Mouse (Mus musculus): Measurements from ENCODE around the gene Inpp5a. TPM values are rescaled to one million over a fixed set of nuclear protein-coding genes. Genes with fewer than 3 reads are reported as not detected.

The Inpp5a gene
- polyA plus RNA-seq, 1 experiment from 2014 or later, result 41.6 TPM

DNA sequence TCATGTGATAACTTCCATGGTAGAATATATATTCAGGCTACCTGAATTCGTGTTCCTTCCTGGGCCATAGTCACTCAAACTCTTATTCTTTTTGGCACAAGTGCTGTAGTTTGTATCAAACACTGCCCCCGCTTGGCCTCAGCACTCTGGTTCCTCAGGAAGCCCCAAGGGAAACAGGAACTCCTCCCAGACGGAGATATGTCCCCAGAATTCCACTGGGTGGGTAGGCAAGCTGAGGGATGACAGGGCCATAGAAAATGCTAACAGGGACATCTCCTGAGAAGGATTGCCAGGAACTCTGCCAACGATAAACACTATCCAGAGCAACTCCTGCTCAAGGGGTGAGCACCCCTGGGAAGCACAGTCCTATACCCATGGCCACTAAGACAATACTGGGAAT is 22.4 kb upstream of the Inpp5a start:
- 68% methylated on average over 4 of the region's 4 CpGs for WGBS
- no peak for DNase-seq (ENCODE audit: low spot score)

DNA sequence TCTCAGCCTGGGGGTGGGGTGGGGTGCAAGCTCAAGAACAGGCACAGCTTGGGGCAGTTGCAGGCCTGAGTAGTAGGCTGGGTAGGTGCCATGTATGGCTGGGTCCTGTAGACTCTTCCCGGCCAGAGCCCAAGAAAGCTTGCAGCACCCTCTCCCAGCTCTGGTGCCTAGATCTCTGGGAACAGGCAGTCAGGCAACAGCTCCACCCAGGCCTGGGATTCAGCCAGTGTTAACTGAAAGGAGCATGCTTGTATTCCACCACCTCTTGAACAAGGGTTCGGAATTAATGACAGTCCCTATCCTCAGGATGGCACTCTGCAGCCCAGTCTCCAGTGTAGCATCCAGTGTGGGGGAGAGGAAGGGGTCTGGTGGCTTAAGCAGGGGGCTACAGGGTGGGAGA is 20.7 kb upstream of the Inpp5a start:
- no peaks in the 10 kb centered on the region for H3K36me3 ChIP-seq (ENCODE audit: control insufficient read depth, insufficient read depth, low read length)
- no peak overlapping the region for H3K4me2 ChIP-seq (ENCODE audit: low read depth, low read length)
- no peak for ATAC-seq (ENCODE audit: low read depth)
- H3K27ac ChIP-seq (replicated peaks; ENCODE audit: low read depth, low read length), result peak overlapping the region; percentile 90
- no peaks in the 10 kb centered on the region for H3K27me3 ChIP-seq (replicated peaks; ENCODE audit: control insufficient read depth, insufficient read depth, low read length)
- WGBS, result 72% methylated on average over 2 of the region's 2 CpGs
- peaks cover 42% of the 10 kb centered on the region for H3K4me1 ChIP-seq (ENCODE audit: control insufficient read depth, insufficient read depth, low read length)
- DNase-seq (ENCODE audit: low spot score), result no peak
- H3K4me3 ChIP-seq (ENCODE audit: low read depth, low read length), result no peak overlapping the region
- 0 out of 2 replicates have a peak overlapping the region, but pooled peaks have one; percentile 43 for H3K9ac ChIP-seq (ENCODE audit: low read depth, low read length)
- no peaks in the 10 kb centered on the region for H3K9me3 ChIP-seq (ENCODE audit: control insufficient read depth, low read length)

More for the DNA sequence above, 22.4 kb upstream of the Inpp5a start:
- no peak overlapping the region for H3K4me3 ChIP-seq (ENCODE audit: low read depth, low read length)
- no peak overlapping the region for H3K4me2 ChIP-seq (ENCODE audit: low read depth, low read length)
- no peak for ATAC-seq (ENCODE audit: low read depth)
- H3K4me1 ChIP-seq (ENCODE audit: control insufficient read depth, insufficient read depth, low read length), result peaks cover 45% of the 10 kb centered on the region
- H3K9ac ChIP-seq (ENCODE audit: low read depth, low read length), result no peak overlapping the region
- H3K27ac ChIP-seq (replicated peaks; ENCODE audit: low read depth, low read length), result no peak overlapping the region
- no peaks in the 10 kb centered on the region for H3K36me3 ChIP-seq (ENCODE audit: control insufficient read depth, insufficient read depth, low read length)
- no peaks in the 10 kb centered on the region for H3K9me3 ChIP-seq (ENCODE audit: control insufficient read depth, low read length)
- no peaks in the 10 kb centered on the region for H3K27me3 ChIP-seq (replicated peaks; ENCODE audit: control insufficient read depth, insufficient read depth, low read length)

DNA sequence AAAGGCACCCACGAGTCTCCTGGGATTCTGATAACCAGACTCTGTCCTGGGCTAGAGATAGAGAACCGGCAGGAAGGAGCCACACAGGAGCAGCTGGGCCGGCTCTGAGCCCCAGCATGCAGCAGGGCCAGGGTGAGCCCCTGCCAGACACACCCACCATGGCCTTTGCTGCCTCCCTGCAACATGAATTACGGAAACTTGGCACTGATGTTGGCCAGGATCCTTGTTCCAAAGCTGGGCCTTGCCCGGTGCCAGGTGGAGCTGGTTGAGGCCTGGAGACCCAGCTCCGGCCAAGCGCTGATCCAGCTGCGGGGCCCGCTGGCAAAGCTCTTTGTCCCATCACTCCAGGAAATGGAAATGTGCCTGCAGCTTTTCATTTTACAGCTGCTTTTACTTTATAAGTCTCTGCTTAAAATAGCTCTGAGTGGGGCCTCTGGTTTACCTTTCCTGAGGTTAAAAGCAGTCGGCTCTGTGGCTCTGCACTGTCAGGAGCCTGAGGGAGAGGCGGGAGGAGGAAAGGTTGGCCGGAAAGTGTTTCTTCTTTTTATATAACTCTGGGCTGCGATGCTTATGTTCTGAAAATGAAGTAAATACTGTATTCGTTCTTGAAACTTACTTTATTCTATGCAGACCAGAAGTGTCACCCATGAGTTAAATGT is 20.1 kb upstream of the Inpp5a start:
- Histone ChIP-seq H3K9me3 (ENCODE audit: control insufficient read depth, low read length) (no peaks in the 10 kb centered on the region), H3K27me3 (replicated peaks; ENCODE audit: control insufficient read depth, insufficient read depth, low read length) (no peaks in the 10 kb centered on the region), H3K4me2 (ENCODE audit: low read depth, low read length) (no peak overlapping the region), H3K9ac (ENCODE audit: low read depth, low read length) (peak overlapping the region; percentile 43; the same call in 1 of the 2 replicates), H3K27ac (replicated peaks; ENCODE audit: low read depth, low read length) (peak overlapping the region; percentile 90), H3K4me3 (ENCODE audit: low read depth, low read length) (no peak overlapping the region), H3K36me3 (ENCODE audit: control insufficient read depth, insufficient read depth, low read length) (no peaks in the 10 kb centered on the region), H3K4me1 (ENCODE audit: control insufficient read depth, insufficient read depth, low read length) (peaks cover 36% of the 10 kb centered on the region)
- ATAC-seq (ENCODE audit: low read depth) (peak; percentile 63), DNase-seq (ENCODE audit: low spot score) (peak; percentile 88)
- 31% methylated on average over 14 of the region's 14 CpGs for WGBS

DNA sequence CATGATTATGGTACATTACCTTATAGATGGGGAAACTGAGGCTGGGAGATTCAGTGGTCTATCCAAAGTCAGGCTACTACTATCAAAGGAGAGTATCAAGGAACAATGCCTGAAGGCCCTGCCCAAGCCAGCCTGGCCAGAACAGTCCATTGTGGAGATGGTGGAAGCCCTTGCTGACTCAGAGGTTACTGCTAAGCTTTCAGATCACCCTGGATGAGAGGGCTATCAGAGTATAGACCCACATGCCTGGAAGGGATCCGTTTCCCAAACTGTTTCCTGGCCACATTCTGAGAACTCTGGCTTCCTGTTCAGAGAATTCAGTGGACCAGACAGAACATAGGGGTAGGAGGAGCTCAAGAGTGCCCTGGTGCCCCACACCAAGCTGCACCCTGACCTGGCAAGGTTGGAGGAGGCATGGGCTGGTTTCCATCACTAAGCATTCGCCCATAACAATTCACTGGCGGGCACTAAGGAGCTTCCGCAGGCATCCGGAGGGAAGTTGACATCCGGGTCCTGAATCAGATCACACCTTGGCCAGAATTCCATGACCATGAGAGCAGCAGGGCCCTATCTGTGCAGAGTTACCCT is 19.3 kb upstream of the Inpp5a start:
- 94% methylated on average over 6 of the region's 6 CpGs for WGBS
- Histone ChIP-seq H3K36me3 (ENCODE audit: control insufficient read depth, insufficient read depth, low read length) (no peaks in the 10 kb centered on the region), H3K4me3 (ENCODE audit: low read depth, low read length) (no peak overlapping the region), H3K9me3 (ENCODE audit: control insufficient read depth, low read length) (no peaks in the 10 kb centered on the region), H3K4me2 (ENCODE audit: low read depth, low read length) (no peak overlapping the region), H3K27ac (replicated peaks; ENCODE audit: low read depth, low read length) (peak overlapping the region; percentile 90), H3K27me3 (replicated peaks; ENCODE audit: control insufficient read depth, insufficient read depth, low read length) (no peaks in the 10 kb centered on the region), H3K9ac (ENCODE audit: low read depth, low read length) (no peak overlapping the region), H3K4me1 (ENCODE audit: control insufficient read depth, insufficient read depth, low read length) (peaks cover 28% of the 10 kb centered on the region)
- DNase-seq (ENCODE audit: low spot score) (no peak), ATAC-seq (ENCODE audit: low read depth) (no peak)

DNA sequence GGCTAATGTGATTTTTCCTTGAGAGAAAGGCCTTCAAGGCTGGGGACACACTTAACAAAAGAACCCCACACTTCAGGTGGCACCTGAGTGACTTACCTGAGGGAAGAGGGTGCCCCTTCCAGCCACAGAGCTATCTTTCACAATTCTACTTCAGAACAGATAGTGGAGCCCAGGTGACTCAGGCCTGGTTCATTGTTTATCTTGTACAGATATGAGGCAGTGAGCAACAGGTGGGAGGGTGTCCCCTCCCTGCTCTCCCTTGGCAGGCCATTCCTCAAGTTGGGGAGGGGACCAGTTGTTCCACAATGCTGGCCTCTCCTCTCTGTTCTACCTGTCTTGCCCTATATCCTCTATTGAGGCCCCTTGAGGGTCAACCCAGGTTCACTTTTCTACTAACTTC is 17.5 kb upstream of the Inpp5a start:
- Histone ChIP-seq H3K9me3 (ENCODE audit: control insufficient read depth, low read length) (no peaks in the 10 kb centered on the region), H3K4me2 (ENCODE audit: low read depth, low read length) (no peak overlapping the region), H3K36me3 (ENCODE audit: control insufficient read depth, insufficient read depth, low read length) (no peaks in the 10 kb centered on the region), H3K9ac (ENCODE audit: low read depth, low read length) (no peak overlapping the region), H3K27ac (replicated peaks; ENCODE audit: low read depth, low read length) (no peak overlapping the region), H3K27me3 (replicated peaks; ENCODE audit: control insufficient read depth, insufficient read depth, low read length) (no peaks in the 10 kb centered on the region), H3K4me3 (ENCODE audit: low read depth, low read length) (no peak overlapping the region), H3K4me1 (ENCODE audit: control insufficient read depth, insufficient read depth, low read length) (peaks cover 20% of the 10 kb centered on the region)
- DNase-seq (ENCODE audit: low spot score) (no peak), ATAC-seq (ENCODE audit: low read depth) (no peak)

DNA sequence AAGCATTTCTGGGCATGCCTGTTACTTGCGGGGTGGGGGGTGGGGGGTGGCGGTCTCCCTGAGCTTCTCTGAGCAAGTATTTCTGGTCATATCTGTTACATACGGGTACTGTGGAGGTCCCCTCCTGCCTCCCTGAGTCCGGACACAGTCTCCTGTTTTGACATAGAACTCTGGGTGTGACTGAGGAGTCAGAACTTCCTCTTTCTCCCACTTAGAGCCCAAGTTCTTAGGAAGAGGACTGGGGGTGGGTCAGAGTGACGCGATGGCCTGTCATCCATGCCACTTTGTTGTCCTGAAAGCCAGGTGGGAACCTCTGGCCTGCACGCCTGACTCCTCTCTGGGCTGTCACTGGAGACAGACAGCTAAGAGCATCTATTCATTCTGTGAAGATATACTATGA is 11.5 kb upstream of the Inpp5a start:
- H3K27ac ChIP-seq (replicated peaks; ENCODE audit: low read depth, low read length), result no peak overlapping the region
- no peak for DNase-seq (ENCODE audit: low spot score)
- H3K4me2 ChIP-seq (ENCODE audit: low read depth, low read length), result no peak overlapping the region
- no peaks in the 10 kb centered on the region for H3K36me3 ChIP-seq (ENCODE audit: control insufficient read depth, insufficient read depth, low read length)
- H3K9me3 ChIP-seq (ENCODE audit: control insufficient read depth, low read length), result no peaks in the 10 kb centered on the region
- no peaks in the 10 kb centered on the region for H3K27me3 ChIP-seq (replicated peaks; ENCODE audit: control insufficient read depth, insufficient read depth, low read length)
- no peaks in the 10 kb centered on the region for H3K4me1 ChIP-seq (ENCODE audit: control insufficient read depth, insufficient read depth, low read length)
- WGBS, result 72% methylated on average over 7 of the region's 7 CpGs
- ATAC-seq (ENCODE audit: low read depth), result no peak
- H3K9ac ChIP-seq (ENCODE audit: low read depth, low read length), result no peak overlapping the region
- H3K4me3 ChIP-seq (ENCODE audit: low read depth, low read length), result no peak overlapping the region

DNA sequence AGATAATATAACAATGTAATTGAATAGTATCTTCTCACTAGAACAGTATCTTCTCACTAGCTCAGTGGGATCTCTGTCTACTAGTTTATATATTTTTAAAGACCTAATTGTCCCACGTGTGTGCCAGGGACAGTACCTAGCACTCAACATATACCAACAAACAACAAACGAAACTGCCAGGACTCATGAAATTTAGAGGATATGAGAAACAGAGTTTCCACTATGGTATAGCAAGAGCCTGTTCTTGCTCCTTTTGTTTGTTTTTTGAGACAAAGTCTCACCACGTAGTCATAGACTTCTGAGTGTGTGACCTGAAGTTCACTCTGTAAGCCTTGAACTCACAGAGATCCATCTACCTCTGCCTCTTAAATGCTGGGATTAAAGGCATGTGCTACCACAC is 10.6 kb upstream of the Inpp5a start:
- Histone ChIP-seq H3K4me3 (ENCODE audit: low read depth, low read length) (no peak overlapping the region), H3K9me3 (ENCODE audit: control insufficient read depth, low read length) (no peaks in the 10 kb centered on the region), H3K9ac (ENCODE audit: low read depth, low read length) (no peak overlapping the region), H3K27ac (replicated peaks; ENCODE audit: low read depth, low read length) (no peak overlapping the region), H3K27me3 (replicated peaks; ENCODE audit: control insufficient read depth, insufficient read depth, low read length) (no peaks in the 10 kb centered on the region), H3K36me3 (ENCODE audit: control insufficient read depth, insufficient read depth, low read length) (no peaks in the 10 kb centered on the region), H3K4me1 (ENCODE audit: control insufficient read depth, insufficient read depth, low read length) (no peaks in the 10 kb centered on the region), H3K4me2 (ENCODE audit: low read depth, low read length) (no peak overlapping the region)
- DNase-seq (ENCODE audit: low spot score) (no peak), ATAC-seq (ENCODE audit: low read depth) (no peak)
- 88% methylated on average over 3 of the region's 3 CpGs for WGBS

DNA sequence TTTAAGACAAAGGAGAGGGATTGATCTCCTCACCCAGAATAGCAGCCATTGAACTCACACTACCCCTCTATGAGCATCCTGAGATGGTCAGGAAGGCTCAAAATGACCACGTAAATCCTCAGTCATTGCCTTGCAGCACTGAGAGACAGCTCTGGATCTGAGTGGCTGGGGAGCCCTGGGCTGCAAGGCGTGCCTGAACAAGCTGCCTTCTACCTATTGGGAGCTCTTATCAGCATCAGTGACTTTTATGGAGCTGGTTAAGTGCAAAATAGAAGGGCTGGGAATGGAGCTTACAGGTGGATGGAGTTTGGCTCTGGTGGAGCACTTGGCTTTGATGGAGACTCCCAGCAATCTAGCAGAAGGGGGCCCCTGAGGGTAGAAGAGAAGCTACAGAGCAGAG is 9.2 kb upstream of the Inpp5a start:
- 73% methylated on average over 2 of the region's 2 CpGs for WGBS
- H3K4me1 ChIP-seq (ENCODE audit: control insufficient read depth, insufficient read depth, low read length), result no peaks in the 10 kb centered on the region
- no peak overlapping the region for H3K27ac ChIP-seq (replicated peaks; ENCODE audit: low read depth, low read length)

DNA sequence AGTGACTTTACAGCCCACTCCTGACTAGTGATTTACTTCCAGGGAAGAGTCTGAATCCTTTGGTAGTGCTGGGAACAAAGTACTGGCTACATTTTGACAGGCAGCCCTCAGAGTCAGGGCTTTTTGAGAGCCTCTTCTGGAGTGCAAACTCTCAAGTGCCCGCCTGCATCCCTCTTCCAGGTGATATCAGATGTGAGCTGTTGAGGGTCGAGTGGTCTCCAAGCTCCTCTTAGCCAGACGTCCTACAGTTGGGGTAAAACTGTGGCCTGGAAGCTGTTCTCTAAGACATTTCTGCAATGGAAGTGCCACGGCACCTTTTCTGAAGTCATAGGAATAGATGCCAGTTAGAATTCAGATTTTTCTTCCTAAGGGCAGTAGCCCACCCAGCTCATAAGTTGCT is 8.7 kb upstream of the Inpp5a start:
- no peaks in the 10 kb centered on the region for H3K36me3 ChIP-seq (ENCODE audit: control insufficient read depth, insufficient read depth, low read length)
- no peak overlapping the region for H3K9ac ChIP-seq (ENCODE audit: low read depth, low read length)
- WGBS, result 67% methylated on average over 4 of the region's 4 CpGs
- H3K4me1 ChIP-seq (ENCODE audit: control insufficient read depth, insufficient read depth, low read length), result no peaks in the 10 kb centered on the region
- no peaks in the 10 kb centered on the region for H3K27me3 ChIP-seq (replicated peaks; ENCODE audit: control insufficient read depth, insufficient read depth, low read length)
- H3K4me3 ChIP-seq (ENCODE audit: low read depth, low read length), result no peak overlapping the region
- H3K9me3 ChIP-seq (ENCODE audit: control insufficient read depth, low read length), result no peaks in the 10 kb centered on the region
- no peak overlapping the region for H3K27ac ChIP-seq (replicated peaks; ENCODE audit: low read depth, low read length)
- no peak for DNase-seq (ENCODE audit: low spot score)
- ATAC-seq (ENCODE audit: low read depth), result no peak
- no peak overlapping the region for H3K4me2 ChIP-seq (ENCODE audit: low read depth, low read length)

More for the DNA sequence above, 9.2 kb upstream of the Inpp5a start:
- no peak for DNase-seq (ENCODE audit: low spot score)
- ATAC-seq (ENCODE audit: low read depth), result no peak
- Histone ChIP-seq H3K4me2 (ENCODE audit: low read depth, low read length) (no peak overlapping the region), H3K27me3 (replicated peaks; ENCODE audit: control insufficient read depth, insufficient read depth, low read length) (no peaks in the 10 kb centered on the region), H3K9ac (ENCODE audit: low read depth, low read length) (no peak overlapping the region), H3K36me3 (ENCODE audit: control insufficient read depth, insufficient read depth, low read length) (no peaks in the 10 kb centered on the region), H3K9me3 (ENCODE audit: control insufficient read depth, low read length) (no peaks in the 10 kb centered on the region), H3K4me3 (ENCODE audit: low read depth, low read length) (no peak overlapping the region)
